Mouse (Mus musculus): ENCODE data around the gene Hsd17b7. TPM values are rescaled to one million over a fixed set of nuclear protein-coding genes. Genes with fewer than 3 reads are reported as not detected.

Hsd17b7 gene
- polyA plus RNA-seq (2014; fragmentation: Illumina TruSeq; extraction: RNeasy Lipid Tissue Mini Kit (QIAGEN cat#74804); ENCODE audit: low read depth, low replicate concordance): 18.7 TPM

DNA sequence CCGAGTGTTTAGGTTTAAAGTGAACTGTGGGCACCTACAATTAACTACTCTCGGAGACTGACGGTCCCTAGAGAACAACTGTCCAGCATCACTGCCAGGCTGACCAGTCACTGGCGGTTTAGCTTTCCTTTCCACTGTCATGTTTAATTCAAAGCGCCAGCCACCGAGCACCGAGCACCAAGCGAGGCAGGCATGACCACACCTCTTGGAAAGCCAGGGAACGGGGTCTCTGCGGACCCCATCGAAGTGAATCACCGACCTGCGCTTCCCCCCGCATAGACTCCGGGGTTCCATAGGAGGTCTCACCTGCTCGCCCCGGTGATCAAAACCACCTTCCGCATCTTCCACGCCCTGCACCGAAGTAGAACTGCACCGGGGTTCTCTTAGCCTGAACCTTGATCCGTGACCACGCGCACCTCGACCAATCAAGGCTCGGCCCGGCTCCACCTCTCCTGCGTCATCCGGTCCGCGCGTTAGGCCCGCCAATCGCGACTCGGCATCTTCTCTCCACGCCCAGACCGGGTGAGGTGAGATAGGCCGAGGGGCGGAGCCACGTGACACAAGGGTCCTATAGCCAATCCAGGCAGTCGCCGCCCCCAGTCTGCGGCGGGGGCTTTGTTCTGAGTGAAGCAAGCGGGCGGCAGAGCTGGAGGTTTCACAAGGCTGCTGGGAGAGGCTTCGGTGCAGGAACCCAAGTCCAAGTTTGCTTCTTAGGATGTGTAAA lies at the start of gene Hsd17b7:
Gene Hsd17b7, minus strand, starts transcription at position 450 of the 724 bp plus-strand sequence.

DNA sequence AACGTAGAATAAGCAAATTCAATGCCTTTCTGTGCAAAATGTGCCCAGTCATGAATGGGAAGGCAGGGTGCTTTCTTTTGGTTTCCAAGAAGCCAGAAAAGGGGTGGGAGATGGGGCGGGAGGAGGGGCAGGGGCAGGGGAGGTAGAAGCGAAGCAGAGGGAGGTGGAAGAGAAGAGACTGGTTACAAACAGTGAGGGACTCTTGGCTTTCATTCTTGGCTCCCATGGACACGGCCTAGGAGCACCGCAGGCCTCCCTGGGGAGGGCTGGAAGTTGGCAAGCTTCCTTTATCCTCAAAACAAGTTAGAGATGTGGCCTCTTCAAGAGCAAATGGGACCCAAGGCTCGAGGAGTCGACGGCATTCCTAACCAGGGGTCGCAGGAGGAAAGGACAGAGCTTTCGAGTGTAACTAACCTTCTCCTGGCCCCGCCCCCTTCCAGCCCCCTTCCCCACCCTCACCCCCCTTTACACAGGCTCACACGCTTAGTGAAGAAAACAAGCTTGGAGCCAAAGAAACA lies 40.5 kb downstream of the Hsd17b7 start, which contains the start of gene Ccdc190:
Gene Ccdc190, plus strand, starts transcription at position 195 of the 518 bp plus-strand sequence.

Other genes starting within 250 kb of the Hsd17b7 start
- 5.9 TPM for gene Rgs4, start 221.6 kb downstream of the Hsd17b7 start, polyA plus RNA-seq (2014; fragmentation: Illumina TruSeq; extraction: RNeasy Lipid Tissue Mini Kit (QIAGEN cat#74804); ENCODE audit: low read depth, low replicate concordance)
- not detected for gene Ccdc190, start 40.6 kb downstream of the Hsd17b7 start, polyA plus RNA-seq (2014; fragmentation: Illumina TruSeq; extraction: RNeasy Lipid Tissue Mini Kit (QIAGEN cat#74804); ENCODE audit: low read depth, low replicate concordance)
- 16.7 TPM for gene Ddr2, start 141.5 kb upstream of the Hsd17b7 start, polyA plus RNA-seq (2014; fragmentation: Illumina TruSeq; extraction: RNeasy Lipid Tissue Mini Kit (QIAGEN cat#74804); ENCODE audit: low read depth, low replicate concordance)
- gene Uap1, start 205.7 kb upstream of the Hsd17b7 start, polyA plus RNA-seq (2014; fragmentation: Illumina TruSeq; extraction: RNeasy Lipid Tissue Mini Kit (QIAGEN cat#74804); ENCODE audit: low read depth, low replicate concordance): 83.8 TPM
- 150 TPM for gene Uhmk1, start 246.2 kb upstream of the Hsd17b7 start, polyA plus RNA-seq (2014; fragmentation: Illumina TruSeq; extraction: RNeasy Lipid Tissue Mini Kit (QIAGEN cat#74804); ENCODE audit: low read depth, low replicate concordance)

All from kidney, adult 10 weeks (tissue).